Mouse (Mus musculus): ENCODE results near the gene Esrrg. TPM values are rescaled to one million over a fixed set of nuclear protein-coding genes. Genes with fewer than 3 reads are reported as not detected.

The Esrrg gene
- polyA plus RNA-seq, 3 experiments from 2014 or later = not detected

DNA sequence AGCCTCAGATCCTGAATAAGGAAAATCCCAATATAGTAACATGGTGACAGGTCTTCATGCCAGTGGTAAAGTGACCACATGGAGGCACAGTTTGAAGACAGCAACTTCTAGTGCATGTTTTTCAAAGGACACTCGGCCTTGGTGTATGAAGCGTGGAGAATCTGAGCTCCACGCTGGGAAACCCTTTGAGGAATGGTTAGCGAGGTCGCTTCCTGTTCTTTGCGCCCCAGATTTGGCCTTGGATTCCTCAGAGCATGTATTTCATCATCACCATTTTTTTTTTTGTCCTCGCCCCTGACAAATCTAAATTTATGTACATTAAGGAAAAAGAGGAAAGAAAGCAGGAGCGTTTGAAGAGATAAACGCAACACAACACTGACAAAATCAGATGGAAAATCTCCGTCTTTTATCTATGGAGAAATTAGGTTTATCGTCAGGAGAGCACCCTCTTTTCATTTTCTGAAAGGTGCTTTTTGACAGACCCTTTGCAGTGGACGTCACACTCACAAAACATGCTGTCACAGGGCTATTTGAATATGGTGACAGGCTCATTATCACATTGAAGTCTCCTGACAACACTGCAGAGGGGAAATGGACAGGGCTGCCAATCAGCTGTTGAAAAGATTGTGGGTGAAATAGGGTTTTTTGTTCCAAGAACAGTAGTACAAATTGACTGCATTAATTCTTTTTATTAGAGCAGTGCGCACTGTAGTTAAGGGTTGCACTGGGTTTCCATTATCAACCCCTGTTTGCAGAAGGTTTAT lies 476.7 kb downstream of the Esrrg start:
- no peak for ATAC-seq

DNA sequence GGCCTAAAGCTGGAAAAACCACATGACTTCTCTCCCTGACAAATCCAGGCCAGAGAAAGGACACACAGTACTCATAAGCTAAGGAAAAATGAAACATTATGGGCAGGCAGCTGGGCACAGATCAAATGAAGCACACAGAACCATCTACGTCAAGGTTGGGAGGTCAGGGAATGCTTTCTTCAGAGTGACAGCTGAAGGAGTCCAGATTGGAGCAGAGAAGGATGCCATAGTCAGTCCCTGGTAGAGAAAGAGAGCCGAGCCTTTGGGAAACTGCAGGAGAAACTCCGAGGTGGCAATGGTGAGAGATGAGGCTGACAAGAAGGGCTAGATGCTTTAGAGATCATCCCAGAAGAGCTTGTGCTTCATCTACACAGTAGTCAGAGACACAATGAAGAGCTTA lies 485.1 kb downstream of the Esrrg start:
- ATAC-seq = no peak

DNA sequence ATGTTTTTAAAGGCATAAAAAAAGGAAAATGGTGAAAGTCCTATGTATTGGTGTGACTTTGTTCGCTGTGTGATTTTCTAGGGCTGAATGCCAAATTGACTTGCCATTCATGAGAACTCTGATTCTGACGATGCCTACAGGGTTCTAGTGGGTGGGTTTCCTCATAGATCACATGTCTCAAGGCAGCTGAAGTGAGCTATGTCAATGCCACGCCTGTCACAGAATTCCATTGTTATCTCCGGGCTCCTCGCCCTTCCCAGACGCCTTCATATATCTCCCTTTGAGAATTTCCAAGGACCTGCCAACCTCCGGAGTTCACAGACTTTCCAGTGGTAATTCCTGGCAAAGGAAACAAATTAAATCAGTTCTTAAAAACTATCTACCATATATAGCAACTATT lies 493.2 kb downstream of the Esrrg start:
- no peak for ATAC-seq

DNA sequence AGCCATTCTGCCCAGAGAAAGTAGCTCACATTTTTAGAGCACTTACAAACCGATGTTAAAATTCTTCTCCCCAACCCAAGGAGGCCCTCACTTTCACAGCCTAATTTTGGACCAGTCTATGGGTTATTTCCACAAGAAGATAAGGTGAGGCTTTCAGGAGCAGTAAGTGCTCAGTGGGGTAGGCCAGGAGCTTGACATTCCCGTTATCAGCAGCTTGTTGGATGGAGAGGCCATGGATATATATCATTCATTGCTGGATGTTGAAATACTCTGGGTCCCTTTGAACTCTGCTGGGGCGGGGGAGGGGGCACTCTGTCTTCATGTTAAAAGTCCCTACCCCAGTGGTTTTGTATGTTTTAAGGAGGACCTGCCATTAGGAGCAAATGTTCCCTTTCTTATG lies 494.6 kb downstream of the Esrrg start:
- no peak for ATAC-seq

DNA sequence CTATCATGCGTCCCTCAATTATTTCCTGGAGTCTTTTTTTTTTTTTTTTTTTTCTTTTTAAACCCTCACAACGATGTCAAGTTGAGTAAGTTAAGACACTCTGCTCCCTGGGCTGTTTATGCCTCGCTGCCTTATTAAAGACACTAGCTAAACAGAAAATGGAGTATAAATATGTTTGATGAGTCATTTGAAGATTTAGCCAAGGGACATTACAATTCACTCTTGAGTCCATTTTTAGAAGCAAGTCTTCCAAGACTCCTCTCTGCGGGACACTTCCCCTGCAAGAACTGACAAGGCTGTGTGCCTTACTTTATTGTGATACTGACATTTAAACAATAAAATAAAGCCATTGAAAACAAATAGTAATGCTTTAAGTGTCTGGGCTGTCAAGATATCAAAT lies 496.9 kb downstream of the Esrrg start:
- no peak for ATAC-seq

DNA sequence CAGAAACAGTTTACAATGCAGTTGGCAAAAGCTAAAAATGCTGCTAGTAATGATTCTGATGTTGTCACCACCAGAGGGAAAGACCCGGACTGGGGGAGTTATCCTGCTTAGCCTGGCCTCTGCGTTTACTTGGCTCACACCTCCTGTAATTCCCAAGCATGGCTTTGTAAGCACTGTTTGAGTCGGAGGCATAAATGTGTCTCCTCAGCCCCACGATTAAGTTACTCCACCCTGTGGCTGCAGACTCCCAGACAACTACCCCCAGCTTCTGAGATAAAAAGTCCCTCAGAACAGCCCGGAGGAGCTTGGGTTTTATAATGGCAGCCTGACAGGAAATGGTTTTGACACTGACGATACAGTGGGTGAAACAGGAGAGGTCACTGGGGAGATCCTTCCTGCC lies 499.4 kb downstream of the Esrrg start:
- ATAC-seq = no peak

DNA sequence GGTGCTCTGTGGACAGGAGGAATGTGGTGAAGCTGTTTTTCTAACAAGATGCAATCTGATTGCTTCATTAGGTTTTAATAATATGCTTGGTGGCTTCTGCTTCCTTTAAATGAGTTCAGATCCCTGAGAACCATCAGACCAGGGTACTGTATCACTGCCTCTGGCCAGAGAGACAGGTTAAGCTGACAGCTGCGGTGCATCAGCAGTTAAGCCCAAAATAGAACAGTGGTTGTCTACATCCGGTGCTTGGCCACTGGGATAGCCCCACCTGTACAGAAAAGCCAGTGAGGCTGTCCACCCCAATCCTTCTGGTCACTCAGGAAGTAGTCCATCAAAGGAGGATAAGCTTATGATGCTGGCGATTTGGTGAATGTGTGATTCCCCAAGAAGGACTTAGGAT lies 503.0 kb downstream of the Esrrg start:
- no peak for ATAC-seq

DNA sequence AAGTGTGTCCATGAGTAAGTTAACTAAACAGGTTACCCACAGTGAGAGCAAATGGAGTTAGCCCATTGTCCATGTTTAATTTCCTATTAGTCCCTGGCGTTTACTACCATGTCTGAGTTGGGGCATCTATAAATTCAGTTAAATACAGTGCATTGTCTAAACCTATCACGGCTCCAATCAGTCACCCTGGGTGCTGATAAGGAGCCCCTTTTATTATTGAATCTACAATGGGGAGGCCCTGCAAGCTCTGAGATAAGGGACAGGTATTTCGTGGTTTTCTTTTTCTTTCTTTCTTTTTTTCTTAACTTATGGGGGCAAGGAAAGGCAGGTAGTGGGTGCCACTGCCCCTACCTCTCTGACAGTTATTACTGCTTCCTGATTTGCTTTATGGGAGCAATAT lies 504.6 kb downstream of the Esrrg start:
- no peak for ATAC-seq

DNA sequence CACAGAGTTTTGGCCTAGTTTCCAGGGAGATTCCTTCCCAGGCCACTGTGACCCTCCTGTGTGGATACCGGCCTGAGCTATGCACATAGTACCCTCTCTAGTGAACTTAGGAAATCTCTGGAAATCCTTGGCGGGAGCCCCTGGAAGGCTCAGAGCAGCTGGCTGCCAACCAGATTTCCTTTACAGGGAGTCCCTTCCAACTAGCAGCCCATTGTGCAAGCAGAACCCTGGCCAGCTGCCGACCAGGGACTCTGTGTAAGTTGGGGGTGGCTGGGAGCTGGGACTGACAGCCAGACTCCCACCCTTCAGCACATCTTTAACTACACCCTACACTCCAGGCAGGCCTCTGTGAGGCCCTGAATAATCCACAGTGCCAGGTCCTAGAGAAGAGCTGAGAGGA lies 509.5 kb downstream of the Esrrg start:
- no peak for ATAC-seq

DNA sequence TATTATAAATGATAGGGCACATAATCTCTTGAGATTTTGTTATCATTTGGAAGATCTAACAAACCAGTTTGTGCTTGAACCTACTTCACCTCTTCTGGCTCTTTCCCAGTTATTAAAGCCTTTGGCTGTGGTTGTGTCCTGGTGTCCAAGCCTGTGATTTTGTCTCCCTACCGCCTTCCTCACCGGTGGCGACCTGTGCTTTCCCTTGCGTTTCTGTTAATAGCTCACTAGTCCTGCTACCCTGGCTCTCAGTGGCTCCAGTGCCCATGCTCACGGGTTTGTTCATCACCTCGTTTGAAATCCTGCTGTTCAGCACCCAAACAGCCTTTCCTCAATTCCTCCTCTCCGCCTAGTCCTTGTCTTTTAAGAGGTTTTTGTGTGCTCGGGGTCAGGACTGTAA lies 511.2 kb downstream of the Esrrg start:
- no peak for ATAC-seq

DNA sequence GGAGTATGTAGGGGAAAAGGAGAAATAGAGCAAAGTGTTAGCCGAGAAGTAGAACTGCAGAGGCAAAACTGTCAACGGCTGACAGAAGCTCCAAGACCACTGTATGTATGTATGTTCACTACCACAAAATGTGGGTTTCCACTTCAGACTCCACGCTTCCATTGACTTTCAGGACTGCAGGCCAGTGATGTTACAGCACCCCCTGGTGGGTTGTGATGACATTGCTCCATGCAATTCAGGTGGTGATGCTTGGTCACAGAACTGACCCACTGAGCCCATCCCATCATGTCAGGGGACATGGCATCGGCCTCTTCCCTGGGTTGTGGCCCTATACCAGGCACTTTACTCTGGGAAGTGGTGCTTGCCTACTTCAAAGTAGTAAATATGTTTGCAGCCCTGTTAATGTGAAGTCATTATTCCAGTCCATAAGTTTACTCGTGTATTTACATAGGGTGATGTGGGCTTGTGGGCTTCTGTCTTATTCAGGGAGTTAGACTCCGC lies 517.0 kb downstream of the Esrrg start:
- no peak for ATAC-seq

DNA sequence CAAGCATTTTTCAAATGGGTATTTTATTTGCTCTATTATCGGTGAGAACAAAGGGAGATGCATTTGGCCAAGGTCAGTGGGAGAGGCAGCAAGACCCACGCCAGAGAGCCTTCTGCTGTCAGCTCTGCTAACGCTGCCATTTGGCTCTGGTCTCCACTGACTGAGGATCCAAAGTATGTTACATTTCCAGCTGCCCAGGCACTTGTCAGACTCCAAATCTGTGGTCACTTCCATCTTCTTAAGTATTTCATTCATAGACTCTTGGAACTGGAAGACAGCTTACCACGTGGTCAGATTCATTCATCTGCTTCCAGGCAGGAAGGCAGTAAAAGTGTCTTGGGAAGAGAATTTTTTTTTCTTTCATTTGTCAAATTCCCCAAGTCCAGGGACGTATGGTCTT lies 527.5 kb downstream of the Esrrg start:
- no peak for ATAC-seq

DNA sequence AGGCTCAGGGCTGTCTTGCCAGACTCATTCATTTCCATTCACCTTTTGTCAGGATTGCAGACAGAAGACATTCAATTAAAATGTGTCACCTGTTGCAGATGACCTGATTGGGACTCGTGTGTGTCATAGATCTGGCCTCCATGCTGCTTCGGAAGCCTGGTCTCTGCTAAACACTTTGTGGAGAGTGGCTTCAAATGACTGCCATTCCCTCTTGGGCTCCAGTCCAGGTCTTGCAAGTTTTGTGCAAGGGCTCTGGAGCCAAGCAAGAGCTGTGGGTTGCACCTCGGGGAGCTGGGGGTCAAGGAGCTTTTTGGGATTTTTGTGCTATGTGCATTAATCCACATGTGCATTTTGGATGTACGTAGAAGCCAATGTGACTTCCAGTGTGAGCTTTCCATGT lies 530.9 kb downstream of the Esrrg start:
- no peak for ATAC-seq

DNA sequence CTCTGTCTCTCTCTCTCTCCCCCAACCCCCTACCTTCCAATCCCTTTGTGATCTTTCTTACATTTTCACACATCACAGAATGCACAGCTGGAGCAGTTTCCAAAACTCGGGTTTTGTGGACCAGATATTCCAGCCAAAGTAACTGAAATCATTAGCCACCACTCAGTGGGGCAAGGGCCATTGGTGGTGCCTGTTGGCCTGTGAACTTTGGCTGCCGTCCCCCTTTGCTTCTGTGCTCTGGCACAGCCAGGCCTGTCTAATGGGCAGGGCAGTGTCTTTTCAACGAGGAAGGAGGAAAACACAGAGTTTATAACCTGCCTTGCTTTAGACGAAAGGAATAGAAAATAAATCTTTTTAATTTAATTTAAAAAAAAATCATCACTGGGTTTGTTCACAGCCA lies 531.6 kb downstream of the Esrrg start:
- ATAC-seq = no peak

DNA sequence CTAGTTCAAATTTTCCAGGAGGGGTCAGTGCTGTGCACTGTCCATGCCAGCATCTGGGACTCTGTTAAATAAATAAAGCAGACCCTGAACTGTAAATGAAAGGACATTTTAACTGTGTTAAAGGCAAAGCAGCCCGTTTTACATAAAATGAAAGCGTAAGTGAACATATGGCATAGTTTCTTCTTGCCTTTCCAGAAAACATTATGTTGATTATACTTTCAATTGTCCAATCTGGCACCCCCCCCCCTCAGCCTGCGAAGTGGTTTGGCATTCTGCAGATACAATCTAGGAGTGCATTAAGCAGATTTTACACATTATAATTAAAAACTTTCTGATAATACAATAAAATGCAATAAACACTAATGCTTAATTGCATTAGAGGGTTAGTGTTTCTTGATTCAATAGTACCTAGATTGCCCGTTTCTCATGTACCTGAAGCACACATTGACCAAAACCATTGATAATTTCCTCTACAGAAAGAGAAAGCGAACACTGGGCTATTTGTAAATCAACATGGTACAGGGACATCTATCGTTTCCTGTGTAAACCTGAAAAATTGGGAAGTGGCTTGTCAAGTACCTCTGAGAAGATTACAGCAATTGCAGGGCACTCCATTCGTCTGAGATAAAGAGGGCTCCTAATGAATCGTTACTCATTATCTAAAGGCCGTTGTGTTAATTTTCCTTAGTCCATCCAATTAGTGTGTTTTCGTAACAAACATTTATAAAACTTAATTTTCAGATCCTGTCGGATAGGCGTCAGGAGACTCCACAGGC lies 539.0 kb downstream of the Esrrg start:
- no peak for ATAC-seq

DNA sequence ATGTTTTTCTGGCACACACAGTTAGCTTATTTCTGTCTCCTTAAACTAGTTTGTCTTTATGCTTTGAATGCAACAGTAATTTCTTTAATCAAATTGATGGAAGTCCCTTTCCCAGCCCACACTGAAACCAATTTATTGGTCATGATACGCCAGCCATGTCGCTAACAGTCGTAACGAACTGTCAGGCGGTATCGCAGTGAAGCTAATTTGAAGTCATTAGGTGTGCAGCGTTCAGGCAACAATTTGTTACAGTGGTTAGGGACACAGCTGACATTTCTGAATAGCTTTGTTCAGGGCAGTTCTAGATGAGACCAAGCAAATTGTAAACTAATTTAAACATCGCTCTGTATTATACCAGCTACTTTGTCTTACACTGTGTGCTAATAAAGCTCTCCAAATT lies 542.5 kb downstream of the Esrrg start:
- ATAC-seq = no peak

DNA sequence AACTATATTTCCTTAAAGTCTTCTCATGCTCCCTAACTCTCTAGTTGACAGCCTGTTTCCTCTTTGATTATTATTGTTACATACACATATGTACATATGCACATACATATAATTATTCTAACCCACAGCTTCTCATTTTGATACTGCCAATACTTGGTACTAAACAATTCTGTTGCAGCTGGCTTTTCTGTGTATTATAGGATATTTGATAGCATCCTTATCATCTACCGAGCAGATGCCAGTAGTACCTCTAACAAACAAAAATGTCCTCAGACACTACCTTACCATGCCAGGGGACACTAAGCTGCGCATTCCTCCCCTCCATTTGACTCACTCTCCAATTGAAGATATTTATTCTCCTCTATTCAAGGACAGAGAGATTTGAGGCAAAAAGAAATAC lies 543.4 kb downstream of the Esrrg start:
- no peak for ATAC-seq

DNA sequence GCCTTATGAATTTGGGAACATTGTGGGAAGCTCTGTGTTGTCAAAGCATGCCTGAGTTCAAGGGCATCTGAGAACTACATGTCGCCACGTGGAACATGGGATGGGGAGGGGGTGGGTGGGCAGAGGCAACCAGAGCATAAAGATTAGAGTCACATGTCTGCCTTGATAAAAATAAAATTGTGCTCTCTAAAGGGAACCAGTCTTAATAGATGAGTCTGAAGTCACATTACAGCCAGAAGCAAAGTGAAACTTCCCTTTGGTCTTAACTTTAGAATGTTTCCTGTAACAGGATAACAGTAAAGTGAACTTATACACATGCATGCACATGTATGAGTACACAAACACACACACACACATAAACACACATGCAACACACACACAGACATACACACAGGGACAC lies 545.1 kb downstream of the Esrrg start:
- no peak for ATAC-seq

DNA sequence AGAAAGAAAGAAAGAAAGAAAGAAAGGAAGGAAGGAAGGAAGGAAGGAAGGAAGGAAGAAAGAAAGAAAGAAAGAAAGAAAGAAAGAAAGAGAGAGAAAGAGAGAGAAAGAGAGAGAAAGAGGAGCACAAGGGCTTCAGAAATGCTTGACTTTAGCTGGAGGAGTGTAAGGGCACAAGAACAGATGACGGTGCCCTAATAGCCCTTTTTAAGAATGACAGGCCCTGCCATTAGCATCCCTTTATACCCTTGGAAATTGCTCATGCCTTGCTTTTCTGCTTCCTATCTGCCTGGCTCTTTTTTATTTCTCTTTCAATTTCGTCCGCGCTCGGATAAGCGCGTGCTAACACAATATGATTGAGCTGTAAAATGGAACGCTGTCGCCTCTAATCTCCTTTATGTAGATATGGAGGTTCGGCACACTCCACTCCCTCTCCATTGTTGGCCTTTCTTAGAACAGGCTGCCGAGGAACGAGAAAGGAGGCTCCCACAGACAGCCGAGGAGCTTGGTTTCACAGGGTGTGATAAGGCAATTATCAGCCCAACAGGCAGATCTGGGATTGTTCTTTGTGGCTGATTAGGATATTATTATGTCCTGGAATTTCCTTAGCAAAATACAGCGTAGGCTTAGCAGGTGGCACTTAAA lies 546.0 kb downstream of the Esrrg start:
- no peak for ATAC-seq

DNA sequence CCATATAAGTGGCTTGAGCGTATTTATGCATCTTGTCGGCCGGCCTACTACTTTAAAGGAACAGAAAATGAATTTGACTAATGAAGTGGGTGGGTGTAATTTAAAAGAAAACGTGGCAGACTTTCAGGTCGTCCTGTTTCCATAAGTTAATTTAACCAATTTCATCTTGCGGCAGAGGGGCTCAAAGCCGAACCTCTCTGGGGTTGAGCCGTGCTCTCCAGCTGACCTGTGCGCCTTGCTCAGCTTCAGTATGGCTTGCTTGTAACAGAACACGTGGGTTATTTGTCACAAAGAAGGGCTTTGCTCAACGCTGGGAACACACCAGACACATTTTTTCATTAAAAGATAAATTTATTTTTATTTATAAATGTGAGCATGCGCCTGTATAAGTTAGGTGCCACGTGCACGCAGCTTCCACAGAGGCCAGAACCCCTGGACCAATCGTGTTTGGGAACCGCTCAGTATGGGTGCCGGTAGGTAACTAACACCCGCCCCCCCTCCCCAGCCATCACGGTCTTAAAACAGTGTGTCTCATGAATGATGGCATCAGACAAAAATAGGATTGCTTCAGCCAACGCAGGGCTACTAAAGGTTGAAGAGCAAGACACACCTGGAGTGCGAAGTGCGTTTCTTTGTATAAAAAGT lies 546.7 kb downstream of the Esrrg start:
- ATAC-seq = no peak

DNA sequence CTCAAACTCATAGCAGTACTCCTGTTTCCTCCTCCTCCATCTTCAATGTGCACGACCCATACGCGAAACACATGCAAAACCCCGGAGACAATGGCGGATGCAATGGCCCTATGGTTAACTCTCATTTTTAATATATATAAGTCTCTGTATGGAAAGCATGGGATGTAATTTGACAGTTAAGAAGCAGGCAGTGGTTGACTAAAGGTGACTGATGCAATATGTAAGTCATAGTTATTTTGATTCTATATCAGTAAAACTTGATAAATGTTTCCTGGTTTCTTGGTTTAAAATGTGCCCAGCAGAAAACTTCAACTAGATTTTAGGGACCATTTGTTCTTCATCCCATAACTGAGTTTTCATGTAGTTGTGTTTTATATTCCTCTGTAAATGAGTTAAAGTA lies 547.9 kb downstream of the Esrrg start:
- ATAC-seq = no peak

DNA sequence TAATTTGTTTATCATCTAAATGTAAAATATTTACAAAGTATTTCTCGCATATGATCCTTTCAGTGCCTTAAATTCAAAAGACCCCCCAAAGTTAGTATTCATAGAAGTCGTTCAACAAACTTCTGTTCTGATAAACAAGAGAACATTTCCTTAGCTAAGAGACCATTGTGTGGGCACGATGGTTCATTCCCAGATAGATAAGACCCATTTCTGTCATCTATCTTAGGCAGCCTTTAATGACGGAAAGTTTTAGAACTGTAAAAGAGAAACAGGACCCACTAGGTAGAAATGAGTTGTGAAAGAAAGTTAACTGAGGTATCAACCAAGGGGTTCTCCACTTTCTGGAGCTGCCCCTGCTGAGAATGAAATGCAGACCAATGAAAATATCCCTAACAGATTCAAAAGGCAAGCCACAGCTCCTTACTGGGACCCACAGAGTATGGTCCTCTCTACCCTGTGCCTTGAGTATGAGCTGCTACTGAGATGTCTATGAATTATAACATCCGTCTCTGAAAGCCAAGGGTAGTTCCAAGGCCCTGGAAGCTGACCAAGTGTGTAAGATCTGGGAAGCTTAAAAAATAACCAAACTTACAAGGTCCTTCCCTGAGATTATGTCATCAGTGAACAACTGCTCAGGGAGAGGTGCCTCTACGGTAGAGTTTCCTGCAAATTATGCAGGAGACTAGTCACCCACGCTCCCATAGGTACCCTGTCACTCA lies 548.8 kb downstream of the Esrrg start:
- no peak for ATAC-seq

DNA sequence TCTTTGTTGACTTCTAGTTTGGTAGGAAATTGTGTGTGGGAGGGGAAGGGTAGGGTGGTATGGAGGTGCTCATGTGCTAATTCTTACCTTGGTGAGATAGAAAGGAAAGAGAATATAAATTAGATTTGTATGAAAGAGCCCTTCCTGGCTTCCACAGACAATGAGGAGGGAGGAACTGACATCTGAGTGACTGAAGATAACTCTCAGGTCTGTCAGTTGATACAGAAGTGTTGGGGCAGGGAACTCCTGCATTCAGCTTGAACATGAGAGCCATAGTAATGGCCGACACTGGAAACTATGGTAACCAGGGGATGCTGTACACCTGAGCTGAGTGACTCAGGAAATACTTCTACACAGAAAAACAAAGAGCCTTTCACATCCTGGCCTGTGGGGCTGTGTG lies 550.1 kb downstream of the Esrrg start:
- no peak for ATAC-seq

Measured in inflammation-experienced regulatory T-cells, adult 6 months (primary cell).